Mouse (Mus musculus) liver, embryonic 15.5 days (tissue): ENCODE data around the gene Wdr5b. TPM values are rescaled to one million over a fixed set of nuclear protein-coding genes. Genes with fewer than 3 reads are reported as not detected.
A peak's percentile ranks its signal among the peaks of the same experiment; 100 is the strongest.
"Not testable (repeated sequence)": the region's sequence is repeated elsewhere in the genome, so short reads cannot be mapped to it uniquely, and the experiment has no call there.

Source experiments
- ATAC-seq: fragments of 200-750 bp; cut with Nextera tagmentation; 2 replicates; pipeline ENCODE4 v1.8.0; 2017; ENCODE audit warnings: moderate number of reproducible peaks, mild to moderate bottlenecking, moderate library complexity; ENCODE audit not compliant: insufficient read depth
- H3K27ac ChIP-seq: fragments of 300-500 bp; sonication (generic); replicated peaks from 2 replicates; pipeline ENCODE4 v1.5.1; 2015; ENCODE audit warnings: mild to moderate bottlenecking, inconsistent platforms
- H3K27me3 ChIP-seq: fragments of 300-500 bp; sonication (generic); 2 replicates; pipeline ENCODE4 v1.6.1; 2015; ENCODE audit warnings: mild to moderate bottlenecking, inconsistent platforms
- H3K36me3 ChIP-seq: fragments of 300-500 bp; sonication (generic); replicated peaks from 2 replicates; pipeline ENCODE4 v1.6.1; 2015; ENCODE audit warnings: moderate library complexity, mild to moderate bottlenecking, inconsistent platforms
- H3K4me1 ChIP-seq: fragments of 300-500 bp; sonication (generic); replicated peaks from 2 replicates; pipeline ENCODE4 v1.6.1; 2015; ENCODE audit warnings: inconsistent platforms
- H3K4me2 ChIP-seq: fragments of 300-500 bp; sonication (generic); 2 replicates; pipeline ENCODE4 v1.6.1; 2015; ENCODE audit warnings: moderate library complexity, mild to moderate bottlenecking, inconsistent platforms
- H3K4me3 ChIP-seq: fragments of 300-500 bp; sonication (generic); replicated peaks from 2 replicates; pipeline ENCODE4 v1.5.1; 2015; ENCODE audit warnings: mild to moderate bottlenecking, inconsistent platforms
- H3K9ac ChIP-seq: fragments of 300-500 bp; sonication (generic); 2 replicates; pipeline ENCODE4 v1.6.1; 2015; ENCODE audit warnings: moderate library complexity, mild to moderate bottlenecking, inconsistent platforms
- H3K9me3 ChIP-seq: fragments of 300-500 bp; sonication (generic); replicated peaks from 2 replicates; pipeline ENCODE4 v1.6.1; 2016; ENCODE audit warnings: inconsistent platforms
- whole genome bisulfite sequencing: fragments of 180-500 bp; shearing (Covaris S2); methylation state at CpG from one replicate; pipeline ENCODE4 v1.1.7; 2015; ENCODE audit warnings: mixed read lengths; ENCODE audit not compliant: insufficient replicate concordance; 5-methylcytosine and 5-hydroxymethylcytosine counted together
- polyA plus RNA-seq: library from polyadenylated mRNA; unstranded; fragments of >200 nt; fragmentation: Nextera tagmentation; extraction: Ambion mirVana; gene quantifications from 2 replicates; pipeline ENCODE4 v1.2.1, GENCODE M21; 2015

Wdr5b gene
- 2.3 and 2.5 TPM in 2 replicates for polyA plus RNA-seq

DNA sequence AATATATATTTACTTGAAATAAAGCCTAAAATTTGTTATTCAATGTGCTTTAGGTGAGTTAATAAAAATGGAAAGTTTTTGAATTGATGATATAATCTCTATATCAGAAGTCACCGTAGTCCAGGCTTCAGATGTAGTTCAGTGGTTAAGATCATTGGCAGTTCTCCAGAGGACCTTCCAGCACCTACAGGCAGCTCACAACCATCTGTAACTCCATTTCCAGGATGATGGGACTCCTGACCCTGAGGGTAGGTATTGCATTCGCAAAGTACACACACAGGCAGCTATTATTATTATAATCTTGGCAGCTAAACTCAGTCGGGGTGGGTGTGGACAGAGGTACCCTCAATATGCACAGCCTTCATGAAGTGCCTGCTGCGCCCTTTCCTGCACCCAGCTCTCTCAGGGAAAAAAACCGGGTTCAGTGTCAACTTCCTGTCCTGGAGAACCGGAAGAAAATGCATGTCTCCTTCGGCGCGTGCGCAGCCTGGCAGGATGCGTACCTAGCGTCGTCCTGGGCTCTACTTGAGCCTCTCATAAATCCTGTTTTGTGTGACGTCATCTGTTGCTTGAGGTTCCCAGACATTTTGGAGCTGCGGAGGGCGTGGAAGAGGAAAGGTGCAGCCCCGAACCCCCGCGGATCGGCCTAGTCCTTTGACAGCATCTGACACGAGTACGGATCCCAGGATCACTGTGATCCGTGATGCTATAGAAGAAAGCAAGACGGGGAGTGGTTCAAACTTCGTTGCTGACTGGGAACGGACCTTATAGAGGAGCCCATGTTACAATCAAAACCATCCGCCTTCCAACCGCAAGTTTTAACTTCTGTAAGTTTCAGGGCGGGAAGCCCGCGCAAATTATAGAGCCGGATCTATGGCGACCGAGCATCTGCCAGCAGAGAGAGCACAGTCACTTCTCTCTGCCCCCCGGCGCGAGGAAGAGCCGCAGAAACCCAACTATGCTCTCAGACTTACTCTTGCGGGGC, at the start of gene Wdr5b:
TSS of gene Wdr5b (plus strand) at position 551 of the 985 bp plus-strand sequence.
- Histone ChIP-seq H3K4me3 (peak within 1 kb of the TSS; percentile 70), H3K4me1 (peaks cover 15% of the 10 kb centered on the region), H3K4me2 (peak within 1 kb of the TSS; percentile 84), H3K36me3 (peaks cover 35% of the 10 kb centered on the region), H3K27ac (peak within 1 kb of the TSS; percentile 78), H3K9ac (peak within 1 kb of the TSS; percentile 69), H3K27me3 (no peaks in the 10 kb centered on the region), H3K9me3 (no peaks in the 10 kb centered on the region)
- peak; percentile 94 for ATAC-seq
- 1% methylated on average over 39 of the region's 39 CpGs for WGBS

DNA sequence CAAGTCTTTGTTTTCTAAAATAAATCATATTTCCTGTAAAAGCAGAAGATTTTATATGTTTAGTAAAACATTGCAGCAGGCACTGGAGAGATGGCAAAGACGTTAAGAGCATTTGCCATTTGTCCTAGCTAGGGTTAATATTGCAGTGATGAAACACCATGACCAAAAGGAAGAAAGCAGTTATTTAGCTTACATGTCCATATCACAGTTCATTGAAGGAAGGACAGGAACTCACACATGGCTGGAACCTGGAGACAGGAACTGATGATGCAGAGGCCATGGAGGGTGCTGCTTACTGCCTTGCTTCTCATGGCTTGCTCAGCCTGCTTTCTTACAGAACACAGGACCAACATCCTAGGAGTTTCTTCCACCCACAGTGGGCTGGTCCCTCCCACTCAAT, 48.6 kb upstream of the Wdr5b start:
- ATAC-seq: no peak
- no peak overlapping the region for H3K9ac ChIP-seq
- peaks cover 5% of the 10 kb centered on the region; the same call in 1 of the 2 replicates for H3K4me1 ChIP-seq
- no peak overlapping the region for H3K4me3 ChIP-seq
- H3K9me3 ChIP-seq: no peaks in the 10 kb centered on the region
- no peak overlapping the region for H3K27ac ChIP-seq
- H3K27me3 ChIP-seq: no peaks in the 10 kb centered on the region
- H3K4me2 ChIP-seq: no peak overlapping the region
- 58% methylated on average over 1 of the region's 1 CpGs for WGBS
- no peaks in the 10 kb centered on the region for H3K36me3 ChIP-seq

DNA sequence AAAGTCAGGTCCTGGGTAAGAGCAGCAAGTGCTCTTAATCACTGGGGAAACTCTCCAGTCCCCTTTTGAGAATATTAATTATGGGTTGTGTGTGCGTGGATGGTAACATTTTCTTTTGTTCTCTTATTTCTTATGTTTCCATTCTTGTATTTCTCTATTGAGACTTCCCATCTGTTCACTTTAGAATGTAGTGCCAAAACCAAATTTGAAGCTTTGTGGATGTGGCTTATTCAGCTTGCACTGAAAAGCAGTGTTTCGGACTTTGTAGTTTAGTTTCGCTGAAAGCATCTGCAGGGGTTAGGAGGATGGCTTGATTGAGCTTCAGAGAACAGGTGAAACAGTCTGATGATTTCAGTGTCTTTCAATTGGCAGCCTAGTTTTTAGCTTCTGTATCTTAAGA, 47.7 kb upstream of the Wdr5b start:
- 96% methylated on average over 3 of the region's 3 CpGs for WGBS
- no peak overlapping the region for H3K4me2 ChIP-seq
- no peak overlapping the region for H3K27ac ChIP-seq
- H3K36me3 ChIP-seq: no peaks in the 10 kb centered on the region
- ATAC-seq: no peak
- no peaks in the 10 kb centered on the region for H3K9me3 ChIP-seq
- no peak overlapping the region for H3K4me3 ChIP-seq
- H3K27me3 ChIP-seq: no peaks in the 10 kb centered on the region
- H3K4me1 ChIP-seq: 0 out of 2 replicates have a peak, but pooled peaks cover 2% of the 10 kb centered on the region
- no peak overlapping the region for H3K9ac ChIP-seq

DNA sequence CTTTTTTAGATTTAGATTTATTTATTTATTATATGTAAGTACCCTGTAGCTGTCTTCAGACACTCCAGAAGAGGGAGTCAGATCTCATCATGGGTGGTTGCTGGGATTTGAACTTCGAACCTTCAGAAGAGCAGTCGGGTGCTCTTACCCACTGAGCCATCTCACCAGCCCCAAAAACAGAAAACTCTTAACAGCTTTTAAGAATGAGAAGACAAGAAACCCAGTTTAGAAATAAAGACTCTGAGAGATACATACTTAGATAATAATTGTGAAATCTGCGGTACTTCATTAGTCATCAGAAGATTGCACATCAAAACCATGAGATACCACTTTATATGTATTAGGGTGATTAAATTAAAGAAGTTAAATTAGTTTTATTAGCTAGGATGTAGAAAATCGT, 42.1 kb upstream of the Wdr5b start:
- H3K4me3 ChIP-seq, ATAC-seq, H3K9me3 ChIP-seq, H3K27ac ChIP-seq, H3K4me1 ChIP-seq, H3K4me2 ChIP-seq, H3K27me3 ChIP-seq, H3K9ac ChIP-seq: not testable (repeated sequence)
- WGBS: 89% methylated on average over 4 of the region's 4 CpGs
- peaks cover 20% of the 10 kb centered on the region for H3K36me3 ChIP-seq

DNA sequence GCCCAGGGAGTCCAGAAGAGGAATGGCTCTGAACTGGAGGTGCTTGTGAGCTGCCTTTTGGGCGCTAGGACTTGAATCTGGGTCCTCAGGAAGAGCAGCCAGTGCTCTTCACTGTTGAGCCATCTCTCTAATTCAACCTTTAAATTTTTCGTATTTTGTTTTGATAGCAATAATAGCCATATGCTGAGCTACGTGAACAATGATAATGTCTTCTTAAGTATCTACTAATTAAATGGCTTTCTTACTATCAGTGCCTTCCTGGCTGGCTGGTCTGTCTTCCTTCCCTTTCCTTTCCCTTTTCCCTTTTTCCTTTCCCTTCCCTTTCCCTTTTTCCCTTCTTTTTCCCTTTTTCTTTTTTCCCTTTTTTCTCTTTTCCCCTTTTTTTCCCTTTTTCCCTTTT, 32.6 kb upstream of the Wdr5b start:
- WGBS: 92% methylated on average over 3 of the region's 3 CpGs
- peaks cover 41% of the 10 kb centered on the region for H3K36me3 ChIP-seq
- H3K4me3 ChIP-seq: no peak overlapping the region
- H3K27ac ChIP-seq: no peak overlapping the region
- no peaks in the 10 kb centered on the region for H3K27me3 ChIP-seq
- ATAC-seq: no peak
- no peaks in the 10 kb centered on the region for H3K4me1 ChIP-seq
- no peak overlapping the region for H3K4me2 ChIP-seq
- no peaks in the 10 kb centered on the region for H3K9me3 ChIP-seq
- H3K9ac ChIP-seq: no peak overlapping the region

DNA sequence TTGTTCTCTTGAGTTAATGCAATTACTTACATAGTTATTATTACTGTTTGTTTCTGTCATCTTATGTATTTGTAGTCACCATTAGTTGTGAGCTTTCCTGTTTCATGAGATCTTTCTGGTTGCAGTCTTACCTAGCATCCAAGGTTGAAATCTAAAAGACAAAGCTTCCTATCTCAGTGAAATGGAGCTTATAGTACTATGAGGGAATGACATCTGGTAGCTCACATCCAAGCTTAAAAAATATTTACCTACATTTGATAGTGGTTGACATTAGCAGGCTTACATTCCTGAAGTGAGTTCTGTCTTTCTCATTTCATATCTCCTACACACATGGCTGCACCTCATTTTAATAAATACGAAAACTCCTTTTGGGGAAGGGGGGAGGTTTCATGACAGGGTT, 24.7 kb upstream of the Wdr5b start:
- no peak overlapping the region for H3K4me2 ChIP-seq
- peaks cover 57% of the 10 kb centered on the region for H3K36me3 ChIP-seq
- H3K9ac ChIP-seq: no peak overlapping the region
- no peaks in the 10 kb centered on the region for H3K4me1 ChIP-seq
- WGBS: 71% methylated on average over 1 of the region's 1 CpGs
- no peaks in the 10 kb centered on the region for H3K27me3 ChIP-seq
- H3K4me3 ChIP-seq: no peak overlapping the region
- ATAC-seq: no peak
- H3K27ac ChIP-seq: no peak overlapping the region
- no peaks in the 10 kb centered on the region for H3K9me3 ChIP-seq

DNA sequence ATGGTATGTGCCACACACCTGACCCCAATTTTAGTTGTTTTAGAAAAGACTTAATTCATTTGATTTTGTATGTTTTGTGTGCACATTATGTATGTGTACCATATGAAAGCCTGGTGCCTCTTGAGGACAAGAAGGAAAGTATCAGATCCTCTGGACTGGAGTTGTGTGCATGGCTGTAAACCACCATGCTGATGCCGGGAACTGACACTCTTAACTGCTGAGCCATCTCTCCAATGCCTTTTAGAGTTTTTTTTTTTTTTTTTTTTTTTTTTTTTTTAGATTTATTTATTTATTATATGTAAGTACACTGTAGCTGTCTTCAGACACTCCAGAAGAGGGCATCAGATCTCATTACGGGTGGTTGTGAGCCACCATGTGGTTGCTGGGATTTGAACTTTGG, 12.9 kb upstream of the Wdr5b start:
- not testable (repeated sequence) for H3K4me2 ChIP-seq, H3K4me3 ChIP-seq, H3K27me3 ChIP-seq, H3K9me3 ChIP-seq, H3K27ac ChIP-seq, H3K4me1 ChIP-seq, ATAC-seq, H3K9ac ChIP-seq
- H3K36me3 ChIP-seq: peaks cover 63% of the 10 kb centered on the region
- WGBS: 80% methylated on average over 2 of the region's 2 CpGs

DNA sequence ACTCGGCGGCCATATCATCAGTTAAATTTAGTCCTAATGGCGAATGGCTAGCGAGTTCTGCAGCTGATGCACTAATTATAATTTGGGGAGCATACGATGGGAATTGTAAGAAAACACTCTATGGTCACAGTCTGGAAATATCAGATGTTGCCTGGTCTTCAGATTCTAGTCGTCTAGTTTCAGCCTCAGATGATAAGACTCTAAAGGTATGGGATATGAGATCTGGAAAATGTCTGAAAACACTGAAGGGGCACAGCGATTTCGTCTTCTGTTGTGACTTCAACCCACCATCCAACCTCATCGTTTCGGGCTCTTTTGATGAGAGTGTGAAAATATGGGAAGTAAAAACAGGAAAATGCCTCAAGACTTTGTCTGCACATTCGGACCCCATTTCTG, 633 bp downstream of the Wdr5b start:
- Histone ChIP-seq H3K4me2 (peak overlapping the region; percentile 84), H3K4me1 (peaks cover 15% of the 10 kb centered on the region), H3K4me3 (peak overlapping the region; percentile 70), H3K9me3 (no peaks in the 10 kb centered on the region), H3K36me3 (peaks cover 38% of the 10 kb centered on the region), H3K27me3 (no peaks in the 10 kb centered on the region), H3K27ac (peak overlapping the region; percentile 78), H3K9ac (peak overlapping the region; percentile 69)
- no peak for ATAC-seq
- WGBS: 14% methylated on average over 11 of the region's 11 CpGs

DNA sequence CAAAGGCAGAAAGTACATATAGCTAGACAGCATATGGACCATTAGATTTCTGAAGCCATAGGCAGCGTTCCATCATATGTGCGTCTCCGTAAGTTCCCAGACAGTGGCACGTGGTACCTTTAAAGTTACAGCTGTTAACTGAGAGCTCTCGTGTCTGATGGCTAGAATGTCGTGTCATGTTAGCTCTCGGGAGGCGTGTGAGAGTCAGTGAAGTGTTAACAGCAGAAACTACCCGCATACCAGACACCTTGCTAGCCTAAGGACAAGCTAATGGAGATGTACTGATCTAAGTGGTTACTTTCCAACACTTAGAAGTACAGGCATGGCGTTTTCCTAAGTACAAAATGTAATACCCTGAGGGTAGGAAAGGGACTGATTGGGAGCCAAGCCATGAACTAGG, 2.1 kb downstream of the Wdr5b start:
- Histone ChIP-seq H3K27ac (no peak overlapping the region), H3K4me1 (peaks cover 15% of the 10 kb centered on the region), H3K9me3 (no peaks in the 10 kb centered on the region), H3K9ac (no peak overlapping the region), H3K36me3 (peaks cover 47% of the 10 kb centered on the region), H3K4me2 (no peak overlapping the region), H3K27me3 (no peaks in the 10 kb centered on the region), H3K4me3 (no peak overlapping the region)
- ATAC-seq: no peak
- 82% methylated on average over 10 of the region's 10 CpGs for WGBS

DNA sequence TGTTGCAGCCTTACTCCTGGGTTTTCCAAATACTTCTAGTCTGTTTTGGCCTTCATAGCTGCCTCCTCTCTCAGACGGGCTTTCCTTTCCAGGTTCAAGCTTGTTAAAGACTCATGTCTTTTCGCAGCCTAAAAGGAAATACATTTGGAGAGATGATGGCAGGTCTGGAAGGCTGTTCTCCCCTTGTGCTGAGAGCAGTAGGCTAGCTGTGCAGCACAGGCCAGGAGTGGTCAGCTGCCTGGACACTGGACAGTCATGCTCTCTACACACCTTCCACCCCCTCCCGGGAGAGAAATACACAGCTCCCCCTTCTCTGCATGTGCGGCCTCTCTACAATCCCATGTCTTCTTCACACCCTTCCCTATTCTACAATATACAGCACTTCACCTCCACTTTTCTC, 3.0 kb downstream of the Wdr5b start:
- no peak overlapping the region for H3K9ac ChIP-seq
- peaks cover 15% of the 10 kb centered on the region for H3K4me1 ChIP-seq
- H3K4me3 ChIP-seq: no peak overlapping the region
- no peak overlapping the region for H3K4me2 ChIP-seq
- H3K9me3 ChIP-seq: no peaks in the 10 kb centered on the region
- peaks cover 56% of the 10 kb centered on the region for H3K36me3 ChIP-seq
- 84% methylated on average over 4 of the region's 4 CpGs for WGBS
- no peak for ATAC-seq
- no peak overlapping the region for H3K27ac ChIP-seq
- H3K27me3 ChIP-seq: no peaks in the 10 kb centered on the region

DNA sequence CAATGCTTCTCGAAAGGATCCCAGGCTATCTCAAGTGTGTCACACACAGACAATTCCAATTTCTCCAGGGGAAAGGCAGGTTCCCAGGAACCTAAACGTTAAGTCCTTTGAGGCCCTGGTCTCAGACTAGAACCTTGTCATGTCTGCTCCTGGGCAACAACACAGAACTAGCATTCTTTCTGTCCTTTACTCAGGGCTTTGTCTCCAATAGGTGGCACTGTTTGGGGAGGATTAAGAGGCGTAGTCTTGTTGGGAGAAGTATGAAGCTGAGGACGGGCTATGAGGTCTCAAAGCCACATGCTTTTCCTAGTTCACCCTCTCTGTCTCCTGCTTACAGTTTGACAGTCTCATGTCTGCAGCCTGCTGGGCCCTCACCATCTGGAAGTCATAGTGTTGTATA, 6.5 kb downstream of the Wdr5b start:
- no peaks in the 10 kb centered on the region for H3K27me3 ChIP-seq
- H3K4me1 ChIP-seq: peaks cover under 1% of the 10 kb centered on the region
- no peak overlapping the region for H3K9ac ChIP-seq
- H3K9me3 ChIP-seq: no peaks in the 10 kb centered on the region
- no peak overlapping the region for H3K4me3 ChIP-seq
- 80% methylated on average over 4 of the region's 4 CpGs for WGBS
- no peak overlapping the region for H3K4me2 ChIP-seq
- no peak overlapping the region for H3K27ac ChIP-seq
- no peak for ATAC-seq
- peaks cover 87% of the 10 kb centered on the region for H3K36me3 ChIP-seq
